In genomic region chr4:106157451-106158179, GRCm38 (mm10) we compare ENCODE assay signal across 11 mouse cellular contexts.
"Had no signal": no experiment of that assay in that cellular context is flagged by ENCODE, and none has a peak within 500 bp of the region (broad histone marks: within the 10 kb centered on the region; RNA-seq: fewer than 3 reads in every experiment).

No protein-coding gene starts in this region.

- H3K4me2 ChIP-seq: intestine, embryonic 15.5 days; midbrain, embryonic 13.5 days; stomach, embryonic 15.5 days had no signal

- H3K27me3 ChIP-seq: intestine, embryonic 15.5 days; midbrain, embryonic 13.5 days; stomach, embryonic 15.5 days had no signal

- H3K4me3 ChIP-seq: intestine, embryonic 15.5 days; left cerebral cortex, adult 2 months; limb, embryonic 10.5 days; midbrain, embryonic 13.5 days; stomach, embryonic 15.5 days had no signal

- DNase-seq: lung, adult 2 months; lung, postnatal 36 days; right cerebral cortex, postnatal 14 days; thymus, adult 2 months; thymus, postnatal 25 days had no signal

- H3K9me3 ChIP-seq: intestine, embryonic 15.5 days; limb, embryonic 10.5 days; midbrain, embryonic 13.5 days; stomach, embryonic 15.5 days had no signal

- ATAC-seq: intestine, embryonic 15.5 days; lung, postnatal 0 days; midbrain, embryonic 13.5 days had no signal

- H3K36me3 ChIP-seq: intestine, embryonic 15.5 days; limb, embryonic 10.5 days; midbrain, embryonic 13.5 days; stomach, embryonic 15.5 days had no signal

- H3K4me1 ChIP-seq: intestine, embryonic 15.5 days; midbrain, embryonic 13.5 days; stomach, embryonic 15.5 days had no signal

- H3K27ac ChIP-seq: intestine, embryonic 15.5 days; left cerebral cortex, adult 2 months; limb, embryonic 10.5 days; midbrain, embryonic 13.5 days; stomach, embryonic 15.5 days had no signal

- H3K9ac ChIP-seq: intestine, embryonic 15.5 days; midbrain, embryonic 13.5 days; stomach, embryonic 15.5 days had no signal
